Mouse (Mus musculus) E14TG2a.4 (cell line): Measurements from ENCODE around the gene Ugt1a5.

ENCODE experiments used
- CTCF ChIP-seq: conservative IDR thresholded peaks from 2 replicates; pipeline ENCODE4 v1.5.1; 2014; ENCODE audit warnings: low read length
- NANOG ChIP-seq: IDR thresholded peaks from 2 replicates; pipeline ENCODE4 v1.6.1; 2014; ENCODE audit warnings: borderline replicate concordance, low read length, mixed read lengths
- POU5F1 ChIP-seq: IDR thresholded peaks from 2 replicates; pipeline ENCODE4 v1.6.1; 2014; ENCODE audit warnings: low read length, borderline replicate concordance

DNA sequence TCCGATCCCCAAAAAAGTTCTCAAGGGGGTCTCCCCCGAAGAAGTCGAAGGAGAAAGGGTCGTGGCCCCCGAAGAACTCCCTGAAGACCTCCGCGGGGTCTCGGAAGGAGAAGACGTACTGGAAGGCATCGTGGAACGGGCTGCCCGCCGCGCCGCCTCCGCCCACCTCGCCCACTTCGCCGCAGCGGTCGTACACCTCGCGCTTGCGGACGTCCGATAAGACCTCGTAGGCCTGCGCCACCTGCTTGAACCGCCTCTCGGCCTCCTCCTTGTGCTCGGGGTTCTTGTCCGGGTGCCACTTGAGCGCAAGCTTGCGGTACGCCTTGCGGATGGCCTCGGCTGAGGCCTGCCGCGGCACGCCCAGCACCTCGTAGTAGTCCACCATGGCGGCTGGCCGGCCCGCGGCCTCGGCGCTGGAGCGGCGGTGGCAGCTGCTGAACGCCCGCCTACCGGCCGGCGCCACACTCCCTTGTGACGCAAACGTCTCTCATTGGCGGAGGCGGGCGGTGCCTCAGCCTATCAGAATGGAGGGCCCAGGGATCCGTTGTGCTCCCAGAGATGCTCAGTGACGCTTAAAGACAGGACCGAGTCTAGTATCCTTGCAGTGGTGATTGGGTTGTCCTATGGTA, 39.6 kb downstream of the Ugt1a5 start, which contains the start of gene Dnajb3:
- TF ChIP-seq CTCF (no peak), NANOG (no peak), POU5F1 (no peak)
